ENCODE assay signal across 8 mouse cellular contexts in the genomic region with DNA sequence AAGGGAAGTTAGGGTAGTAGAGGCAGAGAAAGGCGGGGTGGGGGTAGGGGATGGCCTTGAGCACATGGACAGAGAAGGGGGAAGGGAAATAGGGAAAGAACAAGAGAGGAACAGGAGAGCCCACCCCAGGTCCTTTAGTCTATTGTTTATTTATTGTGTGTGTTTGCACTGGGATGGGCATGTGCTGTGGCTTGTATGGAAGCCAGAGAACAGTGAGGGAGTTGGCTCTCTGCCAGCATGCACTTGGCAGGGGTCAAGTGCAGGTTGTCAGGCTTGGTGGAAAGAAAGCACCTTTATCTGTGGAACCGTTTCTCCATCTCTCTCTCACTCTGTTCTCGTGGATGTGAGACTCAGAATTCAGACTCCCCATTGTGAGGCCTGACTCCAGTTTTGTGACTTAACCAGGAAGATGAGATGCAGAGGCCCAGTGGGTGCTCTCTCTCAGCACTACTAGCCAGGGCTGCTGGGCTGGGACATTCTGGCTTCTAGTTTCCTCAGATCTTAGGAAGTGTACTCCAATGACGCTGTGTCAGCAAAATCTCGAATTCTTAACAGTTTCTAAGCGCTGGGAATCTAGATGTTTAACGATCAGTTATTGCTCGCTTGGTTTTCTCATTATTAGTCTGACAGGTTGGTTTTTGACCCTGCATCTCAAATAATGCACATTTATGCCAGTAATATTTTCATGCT. TPM values are rescaled to one million over a fixed set of nuclear protein-coding genes. Genes with fewer than 3 reads are reported as not detected.
DNase-seq lines count a peak whose midpoint lies in the region; ATAC-seq and TF ChIP-seq lines count a peak whose summit lies in the region.

No protein-coding gene starts in this region.

- peaks cover 28% of the 10 kb centered on the region for H3K4me1 ChIP-seq in embryonic facial prominence, embryonic 14.5 days (ENCODE audit: control insufficient read depth, insufficient read depth, low read length)
- peaks cover 27% of the 10 kb centered on the region for H3K4me1 ChIP-seq in liver, embryonic 15.5 days (replicated peaks)
- peaks cover 36% of the 10 kb centered on the region for H3K4me1 ChIP-seq in stomach, embryonic 14.5 days (ENCODE audit: control insufficient read depth, insufficient read depth, low read length)

- no peak for DNase-seq in gastrocnemius, adult 2 months
- no peak for DNase-seq in gastrocnemius, postnatal 4 days (ENCODE audit: low spot score in 2 of 2)
- DNase-seq in ES-CJ7 (ENCODE audit: low read depth, low spot score), result peak; percentile 14
- DNase-seq in embryonic facial prominence, embryonic 14.5 days (ENCODE audit: low spot score), result peak; percentile 53
- DNase-seq in layer of hippocampus, postnatal 25 days (ENCODE audit: extremely low spot score in 1 of 2, low spot score in 1 of 2), result no peak
- DNase-seq in spleen, adult 12 weeks (ENCODE audit: low spot score), result no peak

- H3K4me3 ChIP-seq in gastrocnemius, adult 2 months, result no peak overlapping the region
- no peak overlapping the region for H3K4me3 ChIP-seq in embryonic facial prominence, embryonic 14.5 days (ENCODE audit: low read depth, low read length)
- H3K4me3 ChIP-seq in liver, embryonic 15.5 days (replicated peaks), result no peak overlapping the region
- H3K4me3 ChIP-seq in stomach, embryonic 14.5 days (ENCODE audit: low read depth, low read length), result no peak overlapping the region

- WGBS in embryonic facial prominence, embryonic 14.5 days, result 53% methylated on average over 8 of the region's 8 CpGs
- WGBS in liver, embryonic 15.5 days (ENCODE audit: insufficient replicate concordance), result 54% methylated on average over 8 of the region's 8 CpGs
- WGBS in stomach, embryonic 14.5 days, result 53% methylated on average over 8 of the region's 8 CpGs

- no peak overlapping the region for H3K9ac ChIP-seq in embryonic facial prominence, embryonic 14.5 days (ENCODE audit: low read depth, low read length)
- H3K9ac ChIP-seq in liver, embryonic 15.5 days, result no peak overlapping the region
- H3K9ac ChIP-seq in stomach, embryonic 14.5 days (replicated peaks; ENCODE audit: low read depth, low read length), result no peak overlapping the region

- TF ChIP-seq CTCF in gastrocnemius, adult 2 months (IDR thresholded peaks at IDR 0.05), result no peak

- H3K9me3 ChIP-seq in embryonic facial prominence, embryonic 14.5 days (ENCODE audit: control insufficient read depth, low read length), result no peaks in the 10 kb centered on the region
- H3K9me3 ChIP-seq in liver, embryonic 15.5 days (replicated peaks), result no peaks in the 10 kb centered on the region
- H3K9me3 ChIP-seq in stomach, embryonic 14.5 days (ENCODE audit: control insufficient read depth, low read depth, low read length), result no peaks in the 10 kb centered on the region

- no peaks in the 10 kb centered on the region for H3K27me3 ChIP-seq in embryonic facial prominence, embryonic 14.5 days (replicated peaks; ENCODE audit: control insufficient read depth, insufficient read depth, low read length)
- H3K27me3 ChIP-seq in liver, embryonic 15.5 days, result no peaks in the 10 kb centered on the region
- no peaks in the 10 kb centered on the region for H3K27me3 ChIP-seq in stomach, embryonic 14.5 days (ENCODE audit: control insufficient read depth, insufficient read depth, low read length)

- intact Hi-C loops in gastrocnemius, adult 2 months (cut with DNase I), result no loop called here

- peak overlapping the region; percentile 24; the same call in 1 of the 2 replicates for H3K27ac ChIP-seq in gastrocnemius, adult 2 months
- no peak overlapping the region for H3K27ac ChIP-seq in embryonic facial prominence, embryonic 14.5 days (replicated peaks; ENCODE audit: low read depth, low read length)
- H3K27ac ChIP-seq in liver, embryonic 15.5 days (replicated peaks), result no peak overlapping the region
- peak overlapping the region; percentile 67; the same call in 1 of the 2 replicates for H3K27ac ChIP-seq in stomach, embryonic 14.5 days (ENCODE audit: low read length)

- no peak for ATAC-seq in embryonic facial prominence, embryonic 14.5 days (ENCODE audit: low read depth)
- ATAC-seq in liver, embryonic 15.5 days (ENCODE audit: insufficient read depth), result 0 out of 2 replicates have a peak, but pooled peaks have one; percentile 32
- peak; percentile 50 for ATAC-seq in stomach, embryonic 14.5 days (ENCODE audit: insufficient number of reproducible peaks, insufficient read depth, low FRiP score, low read depth)

- no peaks in the 10 kb centered on the region for H3K36me3 ChIP-seq in embryonic facial prominence, embryonic 14.5 days (ENCODE audit: control insufficient read depth, insufficient read depth, low read length)
- H3K36me3 ChIP-seq in liver, embryonic 15.5 days (replicated peaks), result 0 out of 2 replicates have a peak, but pooled peaks cover 3% of the 10 kb centered on the region
- no peaks in the 10 kb centered on the region for H3K36me3 ChIP-seq in stomach, embryonic 14.5 days (ENCODE audit: control insufficient read depth, insufficient read depth, low read length)

- no peak overlapping the region for H3K4me2 ChIP-seq in embryonic facial prominence, embryonic 14.5 days (ENCODE audit: low read depth, low read length)
- H3K4me2 ChIP-seq in liver, embryonic 15.5 days, result no peak overlapping the region
- H3K4me2 ChIP-seq in stomach, embryonic 14.5 days (replicated peaks; ENCODE audit: low read depth, low read length), result no peak overlapping the region

RNA-seq across cellular contexts. Expression of gene Smco4, which starts 36.2 kb away (rescaled TPM):
- 10 to 100 TPM in 1 of 2 experiments, 1 to 10 TPM in 1; 6.8 to 15.0 TPM for total RNA-seq in gastrocnemius, adult 2 months (2021)
- total RNA-seq in gastrocnemius, postnatal 4 days (2021), result 10 to 100 TPM; 18.9 to 20.3 TPM
- 5.6 and 7.3 TPM in 2 replicates for polyA plus RNA-seq in embryonic facial prominence, embryonic 14.5 days (2014; fragmentation: Nextera tagmentation; extraction: Ambion mirVana)
- 0.78 and 0.82 TPM in 2 replicates for polyA plus RNA-seq in liver, embryonic 15.5 days (2015; fragmentation: Nextera tagmentation; extraction: Ambion mirVana)
- polyA plus RNA-seq in stomach, embryonic 14.5 days (2014; fragmentation: Nextera tagmentation; extraction: Ambion mirVana), result 5.3 and 8.2 TPM in 2 replicates
- 1 to 10 TPM; 7.9 to 8.7 TPM for total RNA-seq in layer of hippocampus, postnatal 25 days (2021)

Comparison
In these comparisons a context has a peak if more than half of its experiments do, and no peak if none do; other contexts are left out.
1. DNase-seq: peak in ES-CJ7 (single experiment) and embryonic facial prominence, embryonic 14.5 days (single experiment); none in gastrocnemius, adult 2 months (single experiment), gastrocnemius, postnatal 4 days (0 of 2), layer of hippocampus, postnatal 25 days (0 of 2) and spleen, adult 12 weeks (single experiment).
2. H3K27ac ChIP-seq: peak in gastrocnemius, adult 2 months (single experiment) and stomach, embryonic 14.5 days (single experiment); none in embryonic facial prominence, embryonic 14.5 days (single experiment) and liver, embryonic 15.5 days (single experiment).